Mouse (Mus musculus): ENCODE measurements around the gene Grhpr.
"Not testable (repeated sequence)": the region's sequence is repeated elsewhere in the genome, so short reads cannot be mapped to it uniquely, and the experiment has no call there.

Gene Grhpr

GRCm38 (mm10) chr4:44974331-44974730 is 6.9 kb upstream of the Grhpr start:
- DNase-seq (ENCODE audit: low spot score in 2 of 2), result no peak

GRCm38 (mm10) chr4:44976026-44976615 is 5.1 kb upstream of the Grhpr start:
- no peak for DNase-seq (ENCODE audit: low spot score in 2 of 2)

DNA sequence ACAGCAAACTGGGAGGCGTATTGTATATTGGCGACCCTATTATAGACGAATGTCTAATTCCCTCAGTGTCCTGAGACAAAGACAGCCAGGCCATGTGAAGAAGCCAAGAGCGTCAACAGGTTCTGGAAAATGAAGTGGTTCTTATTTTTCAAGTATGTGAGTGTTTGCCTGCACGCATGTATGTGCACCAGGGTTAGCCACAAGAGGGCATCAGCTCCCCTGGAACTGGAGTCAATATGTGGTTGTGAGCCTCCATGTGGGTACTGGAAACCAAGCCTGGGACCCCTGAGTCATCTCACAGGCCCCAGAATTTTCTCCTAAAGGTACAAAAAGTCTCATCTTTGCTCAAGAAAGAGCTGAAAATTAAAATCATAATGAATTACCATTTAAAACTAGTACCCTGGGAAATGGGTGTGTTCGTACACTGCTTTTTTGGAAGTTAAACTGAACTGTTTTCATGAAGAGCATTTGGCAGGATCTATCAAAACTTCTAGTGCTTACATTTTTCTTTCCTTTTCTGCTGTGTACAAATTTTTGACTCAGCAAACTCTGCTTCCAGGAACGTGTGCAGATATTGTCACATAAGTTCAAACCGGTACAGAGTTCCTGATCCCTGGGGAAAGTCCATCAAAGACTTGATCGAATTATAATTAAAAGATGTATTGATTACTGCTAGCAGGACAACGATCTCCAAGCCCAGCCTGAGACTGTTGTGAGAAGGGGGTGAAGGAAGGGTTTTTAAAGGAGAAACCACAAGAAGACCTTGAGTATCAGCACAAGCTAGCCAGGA is 4.1 kb upstream of the Grhpr start:
- no peak for DNase-seq (ENCODE audit: low spot score in 2 of 2)

DNA sequence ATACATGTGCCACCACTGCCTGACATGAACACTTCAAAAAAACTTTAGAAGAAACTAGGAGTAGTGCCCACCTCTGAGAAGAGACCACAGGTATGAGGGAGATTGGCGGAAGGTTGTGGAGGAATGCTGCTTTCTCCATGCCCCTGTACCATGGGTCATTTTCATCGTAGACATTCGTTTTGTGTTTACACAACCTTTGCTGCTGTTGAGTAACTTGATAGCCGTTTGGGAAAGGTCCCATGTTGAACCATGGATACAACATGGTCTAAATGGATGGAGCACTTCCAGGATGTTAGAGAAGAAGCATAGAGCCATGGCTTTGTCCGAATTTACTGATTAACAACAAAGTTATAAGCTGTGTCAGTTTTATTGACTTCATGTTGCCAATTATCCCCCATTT is 3.0 kb upstream of the Grhpr start:
- DNase-seq (ENCODE audit: low spot score in 2 of 2), result no peak

DNA sequence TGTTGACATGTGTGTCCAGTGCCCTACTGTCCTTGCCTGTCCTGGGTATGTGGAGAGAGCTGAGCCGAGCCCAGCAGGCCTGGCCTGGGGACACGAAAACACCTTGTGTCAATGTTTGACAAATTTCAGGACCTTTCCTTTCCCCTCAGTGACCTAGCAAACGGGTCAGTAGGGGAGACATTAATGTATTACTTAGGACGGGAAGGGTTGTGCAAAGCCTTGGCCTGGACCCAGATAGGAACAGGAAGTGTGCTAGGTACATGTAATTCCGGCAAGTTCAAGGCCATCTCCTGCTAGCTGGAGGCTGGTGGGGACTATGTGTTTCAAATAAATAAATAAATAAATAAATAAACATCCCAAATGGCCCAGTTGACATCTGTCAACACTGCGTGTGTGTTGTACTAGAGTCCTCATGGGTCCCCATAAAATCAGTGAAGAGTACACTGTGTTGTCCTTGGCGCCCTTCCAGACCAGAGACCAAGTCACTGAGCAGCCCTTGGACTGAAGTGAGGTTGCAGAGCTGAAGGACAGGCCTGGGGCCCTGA is 1.3 kb upstream of the Grhpr start:
- no peak for DNase-seq (ENCODE audit: low spot score in 2 of 2)

DNA sequence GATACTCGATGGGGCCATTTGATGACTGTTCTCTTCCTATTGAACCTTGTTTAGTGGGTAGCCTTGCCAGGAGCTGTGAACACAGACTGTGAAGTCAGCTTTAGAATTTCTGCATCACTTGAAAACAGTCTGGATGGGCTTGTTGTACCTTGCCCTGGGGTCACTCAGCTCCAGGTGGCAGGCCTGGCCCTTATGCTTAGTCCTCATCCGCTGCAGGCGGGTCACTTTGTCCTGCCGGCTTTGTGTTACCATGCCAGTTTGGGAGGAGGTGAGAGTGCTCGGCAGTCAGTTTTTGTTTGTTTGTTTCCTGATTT is 736 bp downstream of the Grhpr start:
- no peak for DNase-seq (ENCODE audit: low spot score in 2 of 2)

DNA sequence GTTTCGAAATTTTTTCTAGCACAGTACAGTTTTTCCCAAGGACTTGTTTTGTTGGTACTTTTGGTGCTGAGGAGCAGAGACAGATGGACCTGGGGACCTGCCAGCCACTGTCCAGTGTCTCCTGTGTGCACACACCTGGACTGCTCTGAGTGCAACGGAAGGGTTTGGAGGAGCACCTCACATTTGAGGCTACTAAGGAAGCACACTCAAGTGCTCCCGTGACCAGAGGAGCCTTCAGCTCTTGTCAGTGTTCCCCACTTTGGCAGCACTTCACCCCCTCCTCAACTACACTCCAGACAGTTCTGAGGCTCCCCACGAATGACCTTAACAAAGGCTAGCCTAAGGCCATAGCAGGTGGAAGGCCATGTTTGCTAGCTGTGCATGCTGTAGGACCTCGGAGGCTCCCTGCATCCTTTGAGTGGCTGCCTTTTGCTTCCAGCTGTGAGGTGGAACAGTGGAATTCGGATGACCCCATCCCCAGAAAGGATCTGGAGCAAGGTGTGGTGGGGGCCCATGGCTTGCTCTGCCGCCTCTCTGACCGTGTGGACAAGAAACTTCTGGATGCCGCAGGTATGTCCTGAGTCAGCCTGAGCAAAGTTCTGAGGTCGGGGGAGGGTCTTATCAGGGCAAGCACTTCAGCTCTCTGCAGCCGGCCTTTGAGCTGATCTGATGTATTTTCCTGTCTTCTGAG is 1.4 kb downstream of the Grhpr start:
- DNase-seq (ENCODE audit: low spot score in 2 of 2), result no peak

DNA sequence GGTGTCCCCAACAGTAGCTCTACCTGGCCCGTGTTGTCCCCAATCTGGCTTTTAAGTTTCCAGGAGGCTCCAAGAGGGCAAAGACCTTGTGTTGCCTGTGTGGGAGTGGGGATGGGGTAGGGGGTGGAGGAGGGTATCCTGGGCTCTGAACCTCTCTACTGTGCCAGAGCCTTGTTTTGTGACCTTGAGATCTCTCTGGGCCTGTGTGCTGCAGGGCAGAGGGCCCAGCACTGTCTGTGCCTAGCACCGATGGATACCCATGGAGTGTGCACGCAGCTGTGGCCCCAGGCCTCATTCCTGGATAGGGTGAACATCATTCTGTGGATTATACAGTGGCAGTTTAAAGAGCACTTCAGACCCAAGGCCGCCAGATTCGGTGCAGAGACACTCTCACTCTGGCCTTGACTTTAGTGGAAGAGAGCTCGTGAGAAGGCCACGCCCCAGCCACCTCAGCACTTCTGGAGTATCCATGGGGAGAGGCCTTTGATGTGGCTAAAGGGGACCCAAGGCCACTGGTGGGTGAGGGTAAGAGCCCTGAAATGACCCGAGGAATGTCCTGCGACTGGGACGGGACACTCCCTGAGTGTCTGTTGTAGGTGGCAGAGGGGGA is 2.0 kb downstream of the Grhpr start:
- DNase-seq (ENCODE audit: low spot score in 2 of 2), result no peak

DNA sequence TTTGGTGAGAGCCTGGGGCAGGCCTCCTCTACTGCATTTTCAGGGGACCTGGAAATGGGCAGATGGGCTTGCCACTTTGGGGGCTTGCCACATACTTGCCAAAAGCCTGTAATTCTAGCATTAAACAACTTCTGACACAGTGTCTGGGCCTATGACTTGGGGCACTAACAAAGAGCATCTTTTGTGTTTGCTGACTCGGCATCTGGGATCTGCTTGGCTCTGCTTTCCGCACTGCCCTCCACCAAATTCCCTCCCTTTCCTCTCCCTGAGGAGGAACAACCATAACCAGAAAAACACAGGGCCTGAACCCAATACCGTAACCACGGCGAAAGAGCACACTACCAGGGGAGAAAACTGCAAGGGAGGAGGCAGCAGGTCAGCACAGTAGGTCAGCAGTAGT is 9.4 kb downstream of the Grhpr start:
- DNase-seq (ENCODE audit: low spot score in 2 of 2), result no peak

GRCm38 (mm10) chr4:44992330-44992729 is 11.1 kb downstream of the Grhpr start:
- DNase-seq (ENCODE audit: low spot score in 2 of 2), result not testable (repeated sequence)

DNA sequence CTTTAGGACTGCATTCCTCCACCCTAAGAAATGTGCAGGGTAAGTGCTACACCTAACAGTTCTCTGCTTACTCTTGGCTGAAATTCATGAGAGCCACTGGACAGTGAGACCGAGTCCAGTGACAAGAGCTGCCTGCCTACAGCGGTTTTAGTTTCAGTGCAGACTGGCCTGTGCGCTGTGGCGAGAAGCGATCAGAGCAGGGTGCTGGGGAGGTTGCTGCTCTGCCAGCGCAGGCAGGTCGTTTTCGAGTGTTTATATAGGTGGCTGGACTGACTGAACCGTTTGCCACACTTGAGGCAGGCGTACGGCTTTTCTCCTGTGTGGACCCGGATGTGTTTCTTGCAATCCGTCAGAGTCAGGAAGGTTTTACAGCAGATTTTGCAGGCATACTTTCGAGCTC is 12.0 kb downstream of the Grhpr start:
- not testable (repeated sequence) for DNase-seq (ENCODE audit: low spot score in 2 of 2)

DNA sequence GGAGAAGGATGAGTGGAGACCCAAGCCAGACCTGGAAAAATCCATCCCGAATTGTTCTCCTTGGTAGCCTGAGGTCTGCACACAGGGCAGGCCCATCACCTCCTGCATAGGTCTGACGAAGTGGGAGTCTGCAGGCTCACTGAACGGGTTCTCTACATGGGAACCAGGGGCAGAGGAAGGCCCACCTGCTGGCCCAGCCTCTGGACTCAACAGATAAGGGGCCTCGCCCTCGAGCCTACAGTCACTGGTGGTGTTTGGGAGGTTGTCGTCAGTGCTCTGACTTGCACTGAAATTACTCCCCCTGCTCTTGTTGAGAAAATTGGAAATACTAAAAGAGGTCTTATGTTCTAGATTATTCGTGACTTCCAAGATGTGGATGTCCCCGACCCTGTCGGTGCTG is 12.7 kb downstream of the Grhpr start:
- no peak for DNase-seq (ENCODE audit: low spot score in 2 of 2)

DNA sequence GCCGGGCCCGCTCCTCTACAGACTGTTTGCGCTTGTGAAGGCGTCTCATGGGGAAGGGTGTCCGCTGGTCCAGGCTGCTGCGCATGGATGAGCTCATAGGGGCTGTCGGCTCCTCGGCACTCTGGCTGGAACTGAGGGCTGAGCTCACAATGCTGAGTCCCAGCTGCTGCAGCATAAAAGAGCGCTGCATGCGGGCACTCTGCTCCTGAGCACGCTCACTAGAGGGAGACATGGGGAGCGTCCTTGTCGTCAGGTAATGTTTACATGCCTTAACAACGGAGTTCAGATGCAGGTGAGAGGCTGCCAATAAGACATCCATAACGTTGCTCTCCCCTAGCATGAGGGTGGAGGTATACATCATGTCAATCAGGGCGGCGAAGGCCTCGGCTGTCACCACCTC is 13.6 kb downstream of the Grhpr start:
- DNase-seq (ENCODE audit: low spot score in 2 of 2), result no peak

- no peak for DNase-seq (ENCODE audit: low spot score in 2 of 2)
Observed at GRCm38 (mm10) chr4:44998071-44998470, 16.9 kb downstream of the Grhpr start.

DNA sequence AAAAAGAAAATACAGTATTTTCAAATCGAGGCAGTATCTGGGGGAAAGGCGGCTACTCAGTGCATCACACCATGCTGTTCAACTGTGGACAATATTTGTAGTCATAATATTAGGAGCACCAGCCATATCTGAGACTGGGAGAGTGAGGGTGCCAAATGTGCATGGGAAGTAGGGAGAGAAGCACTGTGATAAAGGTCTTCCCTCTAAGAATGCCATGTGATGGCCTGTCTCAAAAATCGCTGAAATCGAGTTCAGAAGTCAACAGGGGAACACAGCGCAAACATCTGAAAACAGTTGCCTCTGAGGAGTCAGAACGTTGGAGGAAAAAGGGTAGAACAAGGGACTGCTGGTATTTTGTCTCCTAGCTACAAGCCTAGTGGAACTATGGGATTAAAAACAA is 18.8 kb downstream of the Grhpr start:
- DNase-seq (ENCODE audit: low spot score in 2 of 2), result no peak

DNA sequence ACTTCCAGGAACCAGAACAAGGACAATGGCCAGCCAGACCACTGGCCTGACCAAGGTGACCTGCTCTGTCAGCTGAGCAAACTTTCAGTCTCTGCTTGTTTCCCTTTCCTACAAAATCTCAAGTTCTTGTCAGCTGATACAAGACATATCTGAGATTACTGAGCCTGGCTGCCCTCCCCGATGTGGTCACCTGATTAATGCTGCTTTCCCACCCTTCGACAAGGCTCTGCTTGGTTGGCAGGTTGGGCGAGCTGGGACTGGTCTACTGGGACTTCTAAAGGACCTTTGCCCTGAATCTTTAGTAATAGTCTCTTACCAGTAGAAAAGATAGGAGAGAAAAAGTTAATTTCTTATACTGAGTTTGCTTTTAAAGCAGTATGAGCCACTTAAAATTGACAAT is 24.3 kb downstream of the Grhpr start:
- no peak for DNase-seq (ENCODE audit: low spot score in 2 of 2)

- no peak for DNase-seq (ENCODE audit: low spot score in 2 of 2)
Observed at GRCm38 (mm10) chr4:45010806-45011415, 29.7 kb downstream of the Grhpr start.

GRCm38 (mm10) chr4:45011581-45012104 is 30.4 kb downstream of the Grhpr start:
- DNase-seq (ENCODE audit: low spot score in 2 of 2), result no peak

DNA sequence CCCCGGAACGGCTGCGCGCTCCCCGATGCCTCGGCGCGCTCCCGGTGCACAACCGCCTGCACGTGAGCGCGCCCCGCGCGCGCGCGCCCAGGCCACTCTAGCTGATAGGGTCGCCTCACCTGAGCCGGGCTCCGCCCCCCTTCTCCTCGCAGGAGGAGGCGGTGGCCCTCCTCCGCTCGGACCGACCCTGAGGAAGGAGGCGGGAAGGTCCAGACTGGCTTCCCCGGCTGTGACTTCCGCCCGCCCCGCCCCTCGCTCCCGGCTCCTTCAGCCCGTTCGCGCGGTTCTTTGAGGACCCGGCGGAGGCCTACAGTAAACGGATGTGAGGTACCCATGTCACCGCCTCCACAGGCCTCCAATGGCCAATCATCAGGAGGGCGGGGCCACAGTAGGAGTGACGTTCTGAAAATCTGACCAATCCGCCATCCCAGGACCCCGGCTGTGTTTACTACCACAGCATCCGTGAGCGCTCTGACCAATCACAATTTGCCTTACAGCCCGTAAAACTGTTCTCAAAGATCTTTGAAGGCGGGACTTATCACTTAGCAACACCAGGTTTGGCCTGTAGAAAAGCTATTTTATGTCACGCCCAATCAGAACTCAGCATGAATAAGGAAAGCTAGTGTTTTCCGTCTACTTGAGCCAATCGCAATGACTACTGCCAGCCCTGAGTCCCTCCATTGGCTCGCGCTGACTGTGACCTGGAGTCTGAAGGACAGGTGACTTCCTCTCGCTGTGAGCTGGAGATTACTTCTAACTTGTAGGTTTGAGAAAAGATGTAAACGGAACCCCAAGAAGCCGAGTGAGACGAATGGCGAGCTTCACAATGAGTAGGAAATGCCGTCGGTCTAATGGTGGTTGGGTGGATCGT is 31.1 kb downstream of the Grhpr start, which contains the start of gene Zbtb5:
Gene Zbtb5 (minus strand): TSS at position 308 of the 871 bp plus-strand sequence.
- peak; percentile 99 to 100 for DNase-seq (ENCODE audit: low spot score in 2 of 2)

GRCm38 (mm10) chr4:45013031-45013431 is 31.8 kb downstream of the Grhpr start:
- DNase-seq (ENCODE audit: low spot score in 2 of 2), result no peak

DNA sequence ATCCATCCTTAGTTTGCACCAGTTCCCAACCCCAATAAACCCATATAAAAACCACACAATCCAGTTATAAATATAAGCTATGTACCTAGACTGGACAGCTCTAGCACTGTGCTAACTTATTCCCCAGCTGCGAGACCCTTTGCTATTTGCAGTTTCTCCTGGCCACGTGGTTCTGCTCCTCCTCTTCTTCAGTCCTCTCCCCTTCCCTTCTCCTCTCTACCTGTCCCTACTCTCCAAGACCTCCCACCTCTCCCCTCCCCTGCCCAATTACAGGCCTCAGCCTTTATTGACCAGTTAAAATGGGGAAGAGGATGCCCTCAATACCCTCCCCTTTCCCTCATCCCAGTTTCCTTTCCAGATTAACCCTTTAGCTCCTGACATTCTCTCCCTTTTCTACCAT is 32.3 kb downstream of the Grhpr start:
- no peak for DNase-seq (ENCODE audit: low spot score in 2 of 2)

All from frontal cortex, postnatal 10 days (tissue).